Mouse (Mus musculus): Measurements from ENCODE around the gene Alkal2. TPM values are rescaled to one million over a fixed set of nuclear protein-coding genes. Genes with fewer than 3 reads are reported as not detected.

Alkal2 gene
- polyA plus RNA-seq, 1 experiment from 2014 or later = 1.5 TPM

- H3K9me3 ChIP-seq (ENCODE audit: control insufficient read depth) = no peaks in the 10 kb centered on the region
- H3K4me3 ChIP-seq (ENCODE audit: low read depth, low read length) = peak within 1 kb of the TSS; percentile 81
- no peaks in the 10 kb centered on the region for H3K36me3 ChIP-seq (ENCODE audit: control insufficient read depth, insufficient read depth)
- H3K9ac ChIP-seq (ENCODE audit: low read depth, low read length) = peak within 1 kb of the TSS; percentile 73
- peak within 1 kb of the TSS; percentile 84 for H3K27ac ChIP-seq (ENCODE audit: low read depth, low read length)
- peak within 1 kb of the TSS; percentile 92 for H3K4me2 ChIP-seq (replicated peaks; ENCODE audit: low read depth)
- TF ChIP-seq CTCF (IDR thresholded peaks at IDR 0.05; ENCODE audit: low read depth) = no peak
- peak; percentile 98 for ATAC-seq
- H3K4me1 ChIP-seq (replicated peaks; ENCODE audit: control insufficient read depth, insufficient read depth, low read length) = peaks cover 9% of the 10 kb centered on the region; the same call in 1 of the 2 replicates
- under 1% methylated on average over 52 of the region's 52 CpGs for WGBS
- H3K27me3 ChIP-seq (replicated peaks; ENCODE audit: control insufficient read depth, insufficient read depth, low read length) = no peaks in the 10 kb centered on the region
Observed at GRCm38 (mm10) chr12:30911261-30912047, 27.3 kb downstream of the Alkal2 start, which contains the start of the genes Acp1 and Sh3yl1. Gene Acp1 (minus strand): TSS chr12:30911589. Gene Sh3yl1 (plus strand): TSS chr12:30911668.

GRCm38 (mm10) chr12:30912048-30912381 is 27.9 kb downstream of the Alkal2 start:
- no peak for TF ChIP-seq CTCF (IDR thresholded peaks at IDR 0.05; ENCODE audit: low read depth)
- H3K4me3 ChIP-seq (ENCODE audit: low read depth, low read length) = peak overlapping the region; percentile 81
- WGBS = 1% methylated on average over 19 of the region's 19 CpGs
- peak overlapping the region; percentile 73 for H3K9ac ChIP-seq (ENCODE audit: low read depth, low read length)
- no peaks in the 10 kb centered on the region for H3K9me3 ChIP-seq (ENCODE audit: control insufficient read depth)
- peak overlapping the region; percentile 84 for H3K27ac ChIP-seq (ENCODE audit: low read depth, low read length)
- no peaks in the 10 kb centered on the region for H3K27me3 ChIP-seq (replicated peaks; ENCODE audit: control insufficient read depth, insufficient read depth, low read length)
- peak overlapping the region; percentile 92 for H3K4me2 ChIP-seq (replicated peaks; ENCODE audit: low read depth)
- no peaks in the 10 kb centered on the region for H3K36me3 ChIP-seq (ENCODE audit: control insufficient read depth, insufficient read depth)
- peaks cover 9% of the 10 kb centered on the region; the same call in 1 of the 2 replicates for H3K4me1 ChIP-seq (replicated peaks; ENCODE audit: control insufficient read depth, insufficient read depth, low read length)
- ATAC-seq = peak; percentile 95

GRCm38 (mm10) chr12:30912840-30913239 is 28.7 kb downstream of the Alkal2 start:
- Histone ChIP-seq H3K4me3 (ENCODE audit: low read depth, low read length) (peak overlapping the region; percentile 81), H3K4me2 (replicated peaks; ENCODE audit: low read depth) (peak overlapping the region; percentile 92), H3K27me3 (replicated peaks; ENCODE audit: control insufficient read depth, insufficient read depth, low read length) (no peaks in the 10 kb centered on the region), H3K27ac (ENCODE audit: low read depth, low read length) (no peak overlapping the region), H3K9ac (ENCODE audit: low read depth, low read length) (no peak overlapping the region), H3K36me3 (ENCODE audit: control insufficient read depth, insufficient read depth) (no peaks in the 10 kb centered on the region), H3K9me3 (ENCODE audit: control insufficient read depth) (no peaks in the 10 kb centered on the region), H3K4me1 (replicated peaks; ENCODE audit: control insufficient read depth, insufficient read depth, low read length) (peaks cover 9% of the 10 kb centered on the region; the same call in 1 of the 2 replicates)
- no peak for ATAC-seq
- WGBS = 37% methylated on average over 3 of the region's 3 CpGs
- no peak for TF ChIP-seq CTCF (IDR thresholded peaks at IDR 0.05; ENCODE audit: low read depth)

- Histone ChIP-seq H3K9ac (ENCODE audit: low read depth, low read length) (no peak overlapping the region), H3K9me3 (ENCODE audit: control insufficient read depth) (no peaks in the 10 kb centered on the region), H3K36me3 (ENCODE audit: control insufficient read depth, insufficient read depth) (peaks cover 11% of the 10 kb centered on the region), H3K4me3 (ENCODE audit: low read depth, low read length) (no peak overlapping the region), H3K4me1 (replicated peaks; ENCODE audit: control insufficient read depth, insufficient read depth, low read length) (no peaks in the 10 kb centered on the region), H3K27me3 (replicated peaks; ENCODE audit: control insufficient read depth, insufficient read depth, low read length) (no peaks in the 10 kb centered on the region), H3K27ac (ENCODE audit: low read depth, low read length) (no peak overlapping the region), H3K4me2 (replicated peaks; ENCODE audit: low read depth) (no peak overlapping the region)
- TF ChIP-seq CTCF (IDR thresholded peaks at IDR 0.05; ENCODE audit: low read depth) = no peak
- WGBS = 78% methylated on average over 3 of the region's 3 CpGs
- ATAC-seq = 0 out of 2 replicates have a peak, but pooled peaks have one; percentile 41
Observed at GRCm38 (mm10) chr12:30922401-30922800, 38.3 kb downstream of the Alkal2 start.

GRCm38 (mm10) chr12:30928182-30928581 is 44.1 kb downstream of the Alkal2 start:
- 88% methylated on average over 6 of the region's 6 CpGs for WGBS
- Histone ChIP-seq H3K27ac (ENCODE audit: low read depth, low read length) (no peak overlapping the region), H3K4me3 (ENCODE audit: low read depth, low read length) (no peak overlapping the region), H3K4me2 (replicated peaks; ENCODE audit: low read depth) (no peak overlapping the region), H3K36me3 (ENCODE audit: control insufficient read depth, insufficient read depth) (peaks cover 8% of the 10 kb centered on the region; the same call in 1 of the 2 replicates), H3K27me3 (replicated peaks; ENCODE audit: control insufficient read depth, insufficient read depth, low read length) (no peaks in the 10 kb centered on the region), H3K4me1 (replicated peaks; ENCODE audit: control insufficient read depth, insufficient read depth, low read length) (no peaks in the 10 kb centered on the region), H3K9me3 (ENCODE audit: control insufficient read depth) (no peaks in the 10 kb centered on the region), H3K9ac (ENCODE audit: low read depth, low read length) (no peak overlapping the region)
- ATAC-seq = no peak
- TF ChIP-seq CTCF (IDR thresholded peaks at IDR 0.05; ENCODE audit: low read depth) = no peak

- H3K27me3 ChIP-seq (replicated peaks; ENCODE audit: control insufficient read depth, insufficient read depth, low read length) = no peaks in the 10 kb centered on the region
- no peaks in the 10 kb centered on the region for H3K4me1 ChIP-seq (replicated peaks; ENCODE audit: control insufficient read depth, insufficient read depth, low read length)
- H3K9me3 ChIP-seq (ENCODE audit: control insufficient read depth) = no peaks in the 10 kb centered on the region
- peak; percentile 98 for ATAC-seq
- 47% methylated on average over 2 of the region's 2 CpGs for WGBS
- no peak overlapping the region for H3K4me3 ChIP-seq (ENCODE audit: low read depth, low read length)
- H3K27ac ChIP-seq (ENCODE audit: low read depth, low read length) = no peak overlapping the region; the same call in 1 of the 2 replicates
- H3K4me2 ChIP-seq (replicated peaks; ENCODE audit: low read depth) = no peak overlapping the region
- no peak overlapping the region for H3K9ac ChIP-seq (ENCODE audit: low read depth, low read length)
- no peak for TF ChIP-seq CTCF (IDR thresholded peaks at IDR 0.05; ENCODE audit: low read depth)
- no peaks in the 10 kb centered on the region for H3K36me3 ChIP-seq (ENCODE audit: control insufficient read depth, insufficient read depth)
Observed at GRCm38 (mm10) chr12:30933299-30933698, 49.2 kb downstream of the Alkal2 start.

Data from intestine, postnatal 0 days (tissue).